Comparison of ENCODE assay signal across 9 mouse cellular contexts in genomic region chr4:59547136-59547889, GRCm38 (mm10). TPM values are rescaled to one million over a fixed set of nuclear protein-coding genes. Genes with fewer than 3 reads are reported as not detected.
DNase-seq lines count a peak whose midpoint lies in the region; ATAC-seq and TF ChIP-seq lines count a peak whose summit lies in the region.
"Had no signal": no experiment of that assay in that cellular context is flagged by ENCODE, and none has a peak within 500 bp of the region (broad histone marks: within the 10 kb centered on the region; RNA-seq: fewer than 3 reads in every experiment).

No protein-coding gene starts in this region.

- no peak for DNase-seq in cerebellum, adult 2 months
- no peak for DNase-seq in cerebellum, adult 11-12 months
- peak; percentile 31 for DNase-seq in adipocyte (ENCODE audit: low spot score)
- peak; percentile 21 to 39 for DNase-seq in kidney, postnatal 25 days
- DNase-seq in midbrain, embryonic 14.5 days: peak; percentile 10
- peak; percentile 67 for DNase-seq in thymus, postnatal 14 days
- DNase-seq in layer of hippocampus, postnatal 14 days (ENCODE audit: low spot score in 2 of 2): no peak

- H3K27me3 ChIP-seq in cerebellum, adult 2 months (ENCODE audit: control insufficient read depth, insufficient read depth, low read length): no peaks in the 10 kb centered on the region
- H3K27me3 ChIP-seq in forebrain, embryonic 13.5 days: peaks cover 9% of the 10 kb centered on the region; the same call in 1 of the 2 replicates
- H3K27me3 ChIP-seq in midbrain, embryonic 14.5 days (ENCODE audit: control insufficient read depth, insufficient read depth, low read length): no peaks in the 10 kb centered on the region
- H3K27me3 ChIP-seq: Patski had no signal

- H3K4me1 ChIP-seq in cerebellum, adult 2 months (ENCODE audit: control insufficient read depth, insufficient read depth, low read length): no peaks in the 10 kb centered on the region
- peaks cover 6% of the 10 kb centered on the region; the same call in 1 of the 2 replicates for H3K4me1 ChIP-seq in forebrain, embryonic 13.5 days
- H3K4me1 ChIP-seq in midbrain, embryonic 14.5 days (ENCODE audit: control insufficient read depth, insufficient read depth, low read length): peaks cover 7% of the 10 kb centered on the region

- TF ChIP-seq POLR2A in cerebellum, adult 2 months (IDR thresholded peaks at IDR 0.05; ENCODE audit: borderline replicate concordance, insufficient read depth, low read length): no peak

- no peak for TF ChIP-seq CTCF in cerebellum, adult 2 months (IDR thresholded peaks at IDR 0.05; ENCODE audit: borderline replicate concordance, insufficient read depth, low read depth, low read length)

- no peak overlapping the region for H3K9ac ChIP-seq in forebrain, embryonic 13.5 days
- H3K9ac ChIP-seq in midbrain, embryonic 14.5 days (replicated peaks; ENCODE audit: low read length): no peak overlapping the region

- WGBS in cerebellum, adult 2 months: 45% methylated on average over 11 of the region's 11 CpGs
- WGBS in forebrain, embryonic 13.5 days: 31% methylated on average over 11 of the region's 11 CpGs
- WGBS in midbrain, embryonic 14.5 days: 34% methylated on average over 11 of the region's 11 CpGs

- no peaks in the 10 kb centered on the region for H3K36me3 ChIP-seq in forebrain, embryonic 13.5 days (ENCODE audit: poor library complexity, severe bottlenecking)
- no peaks in the 10 kb centered on the region for H3K36me3 ChIP-seq in midbrain, embryonic 14.5 days (ENCODE audit: control insufficient read depth, insufficient read depth, low read length)

- peak overlapping the region; percentile 21 for H3K4me3 ChIP-seq in cerebellum, adult 2 months (replicated peaks; ENCODE audit: insufficient read depth, low read depth, low read length)
- peak overlapping the region; percentile 80 for H3K4me3 ChIP-seq in forebrain, embryonic 13.5 days
- H3K4me3 ChIP-seq in midbrain, embryonic 14.5 days (replicated peaks; ENCODE audit: low read depth, low read length): peak overlapping the region; percentile 84

- no peaks in the 10 kb centered on the region for H3K9me3 ChIP-seq in forebrain, embryonic 13.5 days (replicated peaks)
- no peaks in the 10 kb centered on the region for H3K9me3 ChIP-seq in midbrain, embryonic 14.5 days (ENCODE audit: control insufficient read depth, low read length)

- H3K4me2 ChIP-seq in forebrain, embryonic 13.5 days: peak overlapping the region; percentile 77
- peak overlapping the region; percentile 74 for H3K4me2 ChIP-seq in midbrain, embryonic 14.5 days (ENCODE audit: low read length)

- no peak overlapping the region for H3K27ac ChIP-seq in cerebellum, adult 2 months (ENCODE audit: insufficient read depth, low read length)
- H3K27ac ChIP-seq in forebrain, embryonic 13.5 days: no peak overlapping the region
- no peak overlapping the region for H3K27ac ChIP-seq in midbrain, embryonic 14.5 days (replicated peaks; ENCODE audit: low read depth, low read length)

- no peak for ATAC-seq in forebrain, embryonic 13.5 days
- no peak for ATAC-seq in midbrain, embryonic 14.5 days (ENCODE audit: low FRiP score, low TSS enrichment)
- ATAC-seq: Patski had no signal

RNA-seq across cellular contexts. Expression of gene Ptbp3, which starts 1.9 kb away (rescaled TPM):
- polyA plus RNA-seq in cerebellum, adult 2 months (2012; rRNA removed): 6.0 and 6.7 TPM in 2 replicates
- polyA plus RNA-seq in forebrain, embryonic 13.5 days (2015; fragmentation: Nextera tagmentation; extraction: Ambion mirVana): 16.0 and 18.7 TPM in 2 replicates
- 23.7 and 24.7 TPM in 2 replicates for polyA plus RNA-seq in midbrain, embryonic 14.5 days (2014; fragmentation: Nextera tagmentation; extraction: Ambion mirVana)
- total RNA-seq in layer of hippocampus, postnatal 14 days (2021): 10 to 100 TPM; 27.4 to 30.2 TPM

RNA-seq across cellular contexts. Expression of gene Hsdl2, which starts 34.0 kb away (rescaled TPM):
- polyA plus RNA-seq in cerebellum, adult 2 months (2012; rRNA removed): 58.4 and 59.0 TPM in 2 replicates
- 24.0 and 26.4 TPM in 2 replicates for polyA plus RNA-seq in forebrain, embryonic 13.5 days (2015; fragmentation: Nextera tagmentation; extraction: Ambion mirVana)
- polyA plus RNA-seq in midbrain, embryonic 14.5 days (2014; fragmentation: Nextera tagmentation; extraction: Ambion mirVana): 30.5 and 31.7 TPM in 2 replicates
- 10 to 100 TPM; 30.4 to 31.7 TPM for total RNA-seq in layer of hippocampus, postnatal 14 days (2021)

Comparison
In these comparisons a context has a peak if more than half of its experiments do, and no peak if none do; other contexts are left out.
1. DNase-seq: peak in adipocyte (single experiment), kidney, postnatal 25 days (2 of 2), midbrain, embryonic 14.5 days (single experiment) and thymus, postnatal 14 days (single experiment); none in cerebellum, adult 2 months (0 of 2), cerebellum, adult 11-12 months (single experiment) and layer of hippocampus, postnatal 14 days (0 of 2).
2. H3K4me3 ChIP-seq: peak in every context shown above with its lines; median percentile 84 in midbrain, embryonic 14.5 days; 80 in forebrain, embryonic 13.5 days; 21 in cerebellum, adult 2 months.